Mouse (Mus musculus): ENCODE data around the gene AC129217.1. TPM values are rescaled to one million over a fixed set of nuclear protein-coding genes. Genes with fewer than 3 reads are reported as not detected.

The AC129217.1 gene
- total RNA-seq (2023), result 10 to 100 TPM; 21.6 to 27.8 TPM

DNA sequence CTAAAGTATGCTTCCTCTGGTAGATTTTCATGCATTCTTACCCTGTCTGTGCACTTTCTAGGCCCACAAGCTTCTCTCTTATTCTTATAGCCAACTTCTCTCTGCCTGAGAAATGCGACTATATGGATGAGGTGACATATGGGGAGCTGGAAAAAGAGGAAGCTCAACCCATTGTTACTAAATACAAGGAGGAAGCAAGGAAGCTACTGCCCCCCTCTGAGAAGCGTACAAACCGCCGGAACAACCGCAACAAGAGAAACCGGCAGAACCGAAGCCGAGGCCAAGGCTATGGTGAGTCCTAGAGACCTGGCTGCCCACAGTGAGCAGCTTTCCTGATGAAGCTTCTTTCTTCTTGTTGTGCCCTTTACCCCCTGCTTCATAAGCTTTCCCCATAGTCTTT, at the start of gene AC129217.1:
AC129217.1 (plus strand) TSS at position 114 of the 400 bp plus-strand sequence.

DNA sequence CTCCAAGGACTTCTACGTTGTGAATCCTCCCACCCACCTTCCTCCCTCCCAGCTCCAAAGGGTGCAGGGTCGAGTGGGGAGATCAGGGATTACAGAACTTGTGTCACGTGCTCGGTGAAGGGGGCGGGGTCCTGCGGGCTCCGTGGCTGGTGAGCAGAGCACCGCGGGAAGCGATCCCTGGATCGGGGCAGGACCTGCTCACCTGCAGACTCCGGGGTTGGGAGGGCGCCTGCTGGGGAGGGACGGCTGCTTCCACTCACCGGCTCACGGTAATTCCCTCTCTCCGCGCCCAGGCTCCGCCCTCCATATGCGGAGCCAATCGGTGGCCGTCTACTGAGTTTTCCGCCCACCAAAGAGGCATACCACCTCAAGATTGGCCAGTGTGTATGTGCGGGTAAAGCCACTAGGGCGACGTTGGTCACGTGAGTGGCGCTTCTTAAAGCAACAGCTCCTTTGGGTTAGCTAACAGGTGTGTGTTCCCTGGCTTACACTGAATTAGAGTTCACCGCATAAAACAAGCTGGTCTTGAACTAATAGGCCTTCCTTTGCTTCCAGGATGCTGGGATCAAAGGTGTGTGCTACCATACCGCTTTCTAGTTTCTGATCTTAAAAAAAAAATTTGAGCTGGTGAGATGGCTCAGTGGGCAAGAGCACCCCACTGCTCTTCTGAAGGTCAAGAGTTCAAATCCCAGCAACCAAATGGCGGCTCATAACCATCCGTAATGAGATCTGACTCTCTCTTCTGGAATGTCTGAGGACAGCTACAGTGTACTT, 43.4 kb upstream of the AC129217.1 start, which contains the start of gene Taf6l:
Taf6l (minus strand) TSS at position 410 of the 774 bp plus-strand sequence.

DNA sequence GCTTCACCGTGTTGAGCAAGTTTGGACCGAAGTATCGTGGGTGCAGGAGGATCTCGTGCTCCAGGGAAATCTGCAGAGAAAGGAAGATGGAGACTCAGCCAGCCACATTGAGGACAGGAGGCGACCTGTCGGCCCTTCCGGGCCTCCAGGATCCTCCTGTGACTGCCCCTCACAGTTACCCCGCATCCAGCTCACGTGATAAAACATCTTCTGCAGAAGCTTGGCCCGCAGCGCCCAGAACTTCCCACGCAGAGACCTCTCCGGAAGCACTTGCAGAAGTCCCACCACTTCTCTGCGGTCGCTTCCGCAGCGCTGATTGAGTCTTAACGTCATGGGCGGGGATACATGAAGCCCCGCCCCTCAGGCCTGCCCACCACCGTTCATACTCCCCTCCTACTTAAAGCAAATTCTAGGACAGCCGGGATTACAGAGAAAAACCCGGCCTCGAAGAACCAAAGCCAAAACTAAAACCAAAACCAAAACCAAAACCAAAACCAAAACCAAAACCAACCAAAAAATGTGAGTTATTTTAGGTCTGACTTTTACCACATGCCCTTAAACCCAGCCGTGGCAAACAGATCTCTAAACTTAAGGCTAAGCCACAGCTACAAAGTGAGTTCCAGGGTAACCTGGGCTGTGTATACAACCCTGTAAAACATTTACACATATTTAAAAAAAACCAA, 31.2 kb upstream of the AC129217.1 start, which contains the start of gene Polr2g:
Polr2g (minus strand) TSS at position 314 of the 683 bp plus-strand sequence.

DNA sequence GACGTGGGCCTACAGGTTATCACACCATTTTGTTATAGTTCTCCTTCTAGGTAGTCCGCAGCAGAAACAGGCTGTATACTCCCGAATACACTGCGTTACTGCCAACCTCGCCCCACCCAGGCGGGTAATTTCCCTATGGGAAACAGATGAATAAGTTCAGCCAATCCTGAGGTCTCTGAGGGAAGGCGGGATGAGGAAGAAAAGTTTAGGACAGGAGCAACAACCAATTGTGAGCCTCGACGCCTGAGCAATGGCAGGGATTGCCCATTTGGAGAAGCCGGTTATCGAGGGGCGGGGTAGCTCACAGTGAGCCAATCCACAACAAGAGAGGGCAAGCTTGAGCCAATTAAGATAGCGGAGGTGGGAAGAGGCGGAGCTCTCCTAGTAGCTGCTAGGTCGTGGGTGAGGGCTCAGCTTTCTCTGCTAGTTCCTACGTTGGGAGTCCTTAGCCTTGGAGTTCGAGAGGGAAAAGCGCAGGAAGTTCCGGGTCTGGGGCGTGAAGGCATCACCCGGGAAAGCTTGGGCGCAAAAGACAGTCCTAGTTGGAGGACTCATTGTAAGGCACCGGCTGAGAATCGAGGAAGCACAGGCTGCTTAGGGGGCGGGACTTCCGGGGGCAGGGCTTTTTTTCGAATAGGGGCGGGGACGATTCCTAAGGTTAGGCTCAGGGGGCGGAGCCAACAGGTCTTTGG, 27.3 kb upstream of the AC129217.1 start, which contains the start of gene Zbtb3:
Zbtb3 (plus strand) TSS at position 426 of the 692 bp plus-strand sequence.

DNA sequence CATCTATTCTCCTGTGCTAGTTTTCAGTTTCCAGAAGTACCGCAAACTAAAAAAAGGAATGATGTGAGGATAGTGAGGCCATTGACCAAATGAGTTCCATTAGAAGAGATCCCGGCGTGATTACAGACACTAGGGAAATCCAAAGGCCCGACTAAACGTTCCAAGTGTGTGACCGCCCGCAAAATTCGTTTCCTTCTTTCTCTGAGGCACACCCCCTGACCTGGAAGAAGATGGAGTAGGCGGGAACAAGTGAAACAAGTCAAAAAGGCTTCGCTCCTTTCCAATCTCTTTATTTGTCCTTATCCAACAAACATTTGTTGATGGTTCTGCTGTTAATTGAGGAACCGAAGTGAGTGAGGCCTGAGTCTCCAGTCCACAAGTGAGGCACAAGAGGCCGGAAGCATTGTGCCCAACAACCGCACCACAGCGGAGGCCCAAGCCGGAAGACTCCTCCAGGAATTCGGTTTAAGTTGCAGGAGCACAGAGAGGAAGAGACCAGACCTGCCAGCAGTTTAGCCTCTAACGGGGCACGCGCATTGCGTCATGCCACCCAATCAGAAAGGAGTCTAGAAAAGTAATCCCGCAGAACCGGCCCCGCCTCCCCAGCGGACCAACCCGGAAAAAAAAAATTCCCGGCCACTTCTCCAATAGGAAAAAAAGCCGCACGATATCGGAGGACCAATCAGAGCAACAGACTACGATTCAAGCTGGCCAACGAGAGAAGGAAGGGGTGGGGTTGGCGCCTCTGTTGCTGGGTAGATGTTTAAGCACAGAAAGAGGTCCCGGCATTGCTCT, 10.6 kb upstream of the AC129217.1 start, which contains the start of gene Ttc9c:
Ttc9c (minus strand) TSS at position 533 of the 795 bp plus-strand sequence.

DNA sequence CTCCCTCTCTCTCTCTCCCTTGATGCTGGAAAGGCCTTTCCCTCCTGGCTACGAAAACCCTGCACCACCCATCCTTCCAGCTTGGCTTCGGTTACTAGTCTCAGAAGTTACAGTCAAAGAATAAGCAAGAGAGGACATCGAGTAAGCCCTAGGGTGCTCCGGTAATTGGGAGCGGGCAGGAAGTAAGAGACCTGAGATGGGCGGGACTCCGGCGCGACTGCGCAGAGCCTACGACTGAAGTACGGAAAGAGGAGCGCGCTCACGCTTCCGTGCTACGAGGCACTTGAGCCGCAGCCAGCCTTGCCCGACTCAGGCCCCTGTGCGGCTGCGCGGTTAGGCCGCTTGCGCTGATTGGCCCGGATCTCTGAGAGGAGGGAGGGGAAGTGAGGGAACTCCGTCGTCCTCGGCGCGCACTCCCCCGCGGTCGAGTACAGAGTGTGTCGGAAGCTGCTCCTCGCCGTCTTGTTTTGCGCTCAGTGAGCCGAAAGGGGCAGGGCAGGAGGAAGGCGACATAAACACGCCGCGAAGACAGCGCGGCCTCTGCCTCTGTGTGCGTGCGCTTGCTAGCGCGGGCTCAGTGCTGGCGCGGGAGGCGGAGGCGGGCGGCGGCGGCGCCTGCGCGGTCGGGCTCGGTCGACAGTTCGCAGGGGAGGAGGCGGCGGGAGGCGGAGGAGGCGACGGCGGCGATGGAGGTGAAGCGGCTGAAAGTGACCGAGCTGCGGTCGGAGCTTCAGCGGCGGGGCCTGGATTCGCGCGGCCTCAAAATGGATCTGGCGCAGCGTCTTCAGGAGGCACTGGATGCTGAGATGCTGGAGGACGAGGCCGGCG, 9.8 kb upstream of the AC129217.1 start, which contains the start of gene Hnrnpul2:
Hnrnpul2 (plus strand) TSS at position 415 of the 828 bp plus-strand sequence.

DNA sequence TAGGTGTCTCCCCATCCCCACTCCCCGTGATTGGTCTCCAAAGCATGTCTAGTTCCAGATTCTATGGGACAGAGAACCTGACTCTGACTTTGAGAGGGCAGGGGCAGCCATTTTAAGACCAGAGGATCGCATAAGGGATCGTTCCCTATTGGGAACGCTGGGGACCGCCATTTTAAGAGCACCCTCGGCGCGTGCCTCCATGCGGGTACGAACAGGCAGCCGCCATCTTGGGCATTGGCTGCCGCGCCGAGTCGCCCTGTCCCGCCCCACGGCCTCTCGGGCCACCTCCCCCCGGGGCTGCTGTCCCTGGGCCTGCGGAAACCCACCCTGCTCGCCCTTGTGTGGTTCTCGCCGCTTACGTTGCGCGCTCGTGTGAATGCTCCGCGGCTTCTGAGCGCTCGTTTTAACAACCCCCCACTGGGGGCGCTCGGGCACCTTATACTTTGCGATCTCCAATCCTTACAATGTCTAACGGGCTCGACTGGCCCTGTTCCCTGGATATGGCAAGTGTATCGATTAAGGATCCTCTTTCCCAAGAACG, 7.7 kb downstream of the AC129217.1 start, which contains the start of gene Bscl2:
Bscl2 (plus strand) TSS at position 217 of the 541 bp plus-strand sequence.

DNA sequence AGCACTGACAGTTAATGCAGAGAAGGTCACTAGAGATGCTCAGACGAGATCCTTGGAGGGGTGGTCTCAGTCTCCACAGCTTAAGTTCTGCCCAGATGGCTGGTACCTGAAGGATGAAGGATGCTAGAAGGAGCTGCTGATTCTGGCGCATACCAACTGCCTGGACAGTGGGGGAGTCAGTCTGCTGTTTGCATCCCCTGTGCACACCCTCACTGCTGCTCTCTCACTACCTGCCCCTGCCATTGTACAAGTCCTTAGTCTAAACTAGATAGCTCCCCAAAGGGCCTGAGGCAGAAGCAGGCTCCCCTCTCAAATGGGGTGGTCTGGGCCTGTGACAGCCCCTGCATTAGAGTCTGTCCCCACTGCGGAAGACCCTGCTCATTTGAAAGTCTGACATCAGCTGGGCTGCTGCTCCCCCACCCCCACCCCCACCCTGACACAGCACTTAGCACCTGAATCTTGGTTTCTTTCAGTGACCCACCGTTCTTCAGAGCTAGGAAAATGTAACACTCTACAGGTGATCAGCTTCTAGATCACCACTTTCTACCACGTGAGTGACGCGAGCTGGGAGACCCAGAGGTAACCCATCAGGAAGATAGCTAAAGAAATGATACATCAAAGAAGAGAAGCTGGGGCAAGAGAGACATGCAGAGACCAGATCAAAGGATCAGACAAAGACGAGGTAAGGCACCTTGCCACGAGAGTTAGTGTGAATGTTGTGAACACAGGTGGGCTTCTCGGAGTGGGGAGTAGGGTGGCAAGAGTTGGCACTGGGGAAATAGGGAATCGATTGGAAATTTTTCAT, 9.7 kb downstream of the AC129217.1 start, which contains the start of gene Gng3:
Gng3 (minus strand) TSS at position 92 of the 805 bp plus-strand sequence.

DNA sequence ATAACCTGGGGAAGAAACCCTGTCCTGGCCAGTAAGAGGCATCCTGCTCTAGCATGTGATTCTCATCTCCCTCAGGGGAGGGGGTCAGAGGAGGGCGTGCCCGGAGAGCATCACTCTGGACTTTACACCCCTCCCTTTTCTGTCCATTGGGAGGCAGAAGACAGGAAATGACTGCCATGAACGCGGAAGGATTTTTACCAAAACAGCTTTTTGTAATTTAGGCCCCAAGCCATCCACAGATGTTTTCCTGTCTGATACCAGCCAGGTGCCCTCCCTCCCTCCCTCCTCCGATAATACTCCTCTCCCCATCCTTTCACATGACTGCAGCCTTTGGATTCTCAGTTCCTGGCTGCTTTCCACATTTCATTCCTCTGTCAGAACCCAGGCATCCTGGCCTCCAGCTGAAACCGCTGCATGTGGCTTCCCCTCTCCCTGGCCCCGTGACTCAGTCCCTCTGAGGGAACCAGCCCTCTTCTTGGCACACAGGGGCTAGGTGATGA, 20.9 kb downstream of the AC129217.1 start, which contains the start of gene Lrrn4cl:
Lrrn4cl (plus strand) TSS at position 367 of the 500 bp plus-strand sequence.

DNA sequence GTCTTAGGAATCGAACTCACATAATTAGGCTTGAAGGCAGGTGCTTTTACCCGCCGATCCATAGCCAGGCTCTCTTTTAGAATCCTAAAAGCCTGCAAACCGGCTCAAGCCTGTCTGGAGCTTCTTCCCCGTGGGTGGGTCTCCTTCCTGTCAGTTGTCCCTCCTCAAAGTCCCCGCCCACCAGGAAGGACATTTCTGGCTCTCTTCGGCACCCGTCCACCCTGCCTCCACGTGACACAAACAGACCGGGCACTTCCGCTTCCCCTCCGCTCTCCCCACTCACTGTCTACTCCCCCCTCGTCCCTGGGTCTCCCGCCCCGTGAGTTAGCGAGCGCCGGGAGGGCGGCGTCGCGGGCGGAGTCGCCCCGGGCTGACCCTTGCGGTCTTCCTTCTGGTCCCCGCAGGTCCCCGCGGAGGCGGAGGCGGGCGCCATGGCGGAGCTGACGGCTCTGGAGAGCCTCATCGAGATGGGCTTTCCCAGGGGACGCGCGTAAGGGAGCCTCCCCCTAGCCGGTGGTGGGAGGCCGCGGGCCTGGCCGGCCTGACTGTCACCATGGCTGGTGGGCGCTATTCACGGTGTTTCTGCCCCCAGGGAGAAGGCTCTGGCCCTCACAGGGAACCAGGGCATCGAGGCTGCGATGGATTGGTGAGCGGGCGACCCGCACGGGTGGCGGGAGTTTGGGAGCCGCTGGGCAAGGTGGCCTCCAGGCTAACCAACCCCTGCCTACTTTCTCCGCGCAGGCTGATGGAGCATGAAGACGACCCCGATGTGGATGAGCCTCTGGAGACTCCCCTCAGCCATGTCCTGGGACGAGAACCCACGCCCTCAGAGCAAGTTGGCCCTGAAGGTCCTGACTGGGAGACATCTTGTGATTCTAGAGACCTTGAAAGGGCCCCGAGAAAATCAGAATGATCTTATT, 42.0 kb downstream of the AC129217.1 start, which contains the start of gene Ubxn1:
Ubxn1 (plus strand) TSS at position 230 of the 920 bp plus-strand sequence.

DNA sequence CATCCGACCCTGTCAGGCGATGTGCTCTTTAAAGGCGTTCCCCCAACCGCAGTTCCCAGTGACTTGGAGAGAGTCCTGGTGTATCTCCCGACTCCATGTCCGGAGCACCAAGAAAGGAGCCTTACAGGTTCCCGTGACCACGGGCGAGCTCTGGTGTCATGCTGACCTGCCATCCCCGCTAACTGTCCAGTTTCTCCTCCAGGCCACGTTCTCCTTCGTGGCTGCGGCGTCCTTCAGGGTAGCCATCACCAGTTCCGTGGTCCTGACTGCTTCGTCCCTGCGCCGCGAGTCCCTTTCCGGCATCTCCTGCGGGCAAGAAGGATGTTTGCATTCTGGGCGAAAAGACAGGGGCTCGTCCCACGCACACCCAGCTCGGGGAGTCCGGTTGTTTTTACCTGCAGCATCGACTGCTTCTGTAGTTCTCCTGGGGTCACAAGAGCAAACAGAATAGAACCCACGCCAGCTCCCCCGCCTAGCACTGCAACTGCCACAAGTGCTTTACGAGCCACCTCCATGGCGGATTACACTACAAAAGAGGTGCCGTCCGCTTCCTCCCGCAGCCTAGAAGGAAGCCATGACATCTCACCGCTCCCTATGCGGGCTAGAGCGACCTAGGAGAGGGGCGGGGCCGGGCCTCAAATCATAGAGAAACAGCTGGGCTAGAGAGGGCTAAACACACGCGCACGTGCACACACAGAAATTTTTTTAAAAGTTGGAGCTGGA, 50.9 kb downstream of the AC129217.1 start, which contains the start of gene Uqcc3:
Uqcc3 (minus strand) TSS at position 613 of the 723 bp plus-strand sequence.

DNA sequence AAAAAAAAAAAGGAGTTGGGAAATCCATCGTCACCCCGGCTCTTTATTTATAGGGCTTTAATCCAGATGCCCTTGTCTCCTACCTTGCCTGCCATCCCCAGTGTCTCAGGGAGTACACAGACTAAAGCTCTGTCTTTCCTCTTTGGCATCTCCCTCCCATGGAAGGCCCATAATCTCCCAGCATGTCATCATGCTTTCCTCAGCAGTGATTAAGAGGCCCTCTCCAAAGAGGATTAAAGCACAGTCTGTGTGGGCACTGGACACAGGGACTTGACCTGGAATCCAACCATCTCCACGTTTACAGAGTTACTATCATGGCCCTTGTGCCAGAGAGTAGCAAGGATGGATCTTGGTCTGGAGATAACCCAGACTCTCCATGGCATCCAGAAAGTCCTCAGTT, 54.0 kb downstream of the AC129217.1 start, which contains the start of the genes Lbhd1 and Gm49403:
Lbhd1 (plus strand) TSS at position 117 of the 400 bp plus-strand sequence.
Gm49403 (plus strand) TSS at position 315 of the 400 bp plus-strand sequence.

DNA sequence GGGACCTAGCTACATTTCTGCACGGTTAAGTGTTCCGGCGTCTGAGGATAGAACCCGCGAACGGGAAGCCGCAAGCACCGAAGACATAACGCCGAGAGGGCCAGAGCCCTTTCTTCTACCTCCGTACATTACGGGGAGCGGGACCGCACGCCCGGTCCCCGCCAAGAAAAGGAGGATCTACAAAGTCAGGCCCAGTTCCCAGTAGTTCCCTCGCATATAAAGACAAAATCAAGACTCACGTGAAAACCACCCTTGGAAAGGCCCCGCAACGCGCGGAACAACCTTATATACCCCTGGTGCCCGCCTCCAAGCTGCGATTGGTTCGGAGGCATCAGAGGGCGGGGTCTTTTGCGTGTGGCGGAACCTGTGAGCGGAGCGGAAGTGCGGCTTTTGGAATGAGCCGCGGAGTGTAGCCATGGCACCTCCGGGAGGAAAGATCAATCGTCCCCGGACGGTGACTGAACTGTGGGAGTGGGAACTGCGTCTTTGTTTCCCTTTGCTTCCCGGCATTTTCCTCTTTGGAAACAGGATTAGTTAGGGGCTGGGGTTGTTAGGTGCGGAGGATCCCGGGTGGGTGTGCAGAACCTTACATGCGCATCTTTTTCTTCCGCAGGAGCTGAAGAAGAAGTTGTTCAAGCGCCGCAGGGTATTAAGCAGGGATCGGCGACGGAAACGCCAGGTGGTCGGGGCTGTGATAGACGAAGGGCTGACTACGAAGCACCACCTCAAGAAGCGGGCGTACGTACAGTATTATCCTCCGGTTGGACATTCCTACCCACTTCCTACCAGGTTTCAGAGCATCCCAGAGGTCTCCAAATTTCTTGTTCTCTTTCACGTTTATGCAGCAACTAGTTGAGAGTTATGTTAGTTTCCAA, 59.2 kb downstream of the AC129217.1 start, which contains the start of the genes 1810009A15Rik and Gm49416:
1810009A15Rik (plus strand) TSS at position 343 of the 875 bp plus-strand sequence.
Gm49416 (plus strand) TSS at position 416 of the 875 bp plus-strand sequence.

